Mouse (Mus musculus): ENCODE measurements around the gene Usb1. TPM values are rescaled to one million over a fixed set of nuclear protein-coding genes. Genes with fewer than 3 reads are reported as not detected.
A peak's percentile ranks its signal among the peaks of the same experiment; 100 is the strongest.

The Usb1 gene
- polyA plus RNA-seq, 1 experiment from 2014 or later, result 37.8 TPM

DNA sequence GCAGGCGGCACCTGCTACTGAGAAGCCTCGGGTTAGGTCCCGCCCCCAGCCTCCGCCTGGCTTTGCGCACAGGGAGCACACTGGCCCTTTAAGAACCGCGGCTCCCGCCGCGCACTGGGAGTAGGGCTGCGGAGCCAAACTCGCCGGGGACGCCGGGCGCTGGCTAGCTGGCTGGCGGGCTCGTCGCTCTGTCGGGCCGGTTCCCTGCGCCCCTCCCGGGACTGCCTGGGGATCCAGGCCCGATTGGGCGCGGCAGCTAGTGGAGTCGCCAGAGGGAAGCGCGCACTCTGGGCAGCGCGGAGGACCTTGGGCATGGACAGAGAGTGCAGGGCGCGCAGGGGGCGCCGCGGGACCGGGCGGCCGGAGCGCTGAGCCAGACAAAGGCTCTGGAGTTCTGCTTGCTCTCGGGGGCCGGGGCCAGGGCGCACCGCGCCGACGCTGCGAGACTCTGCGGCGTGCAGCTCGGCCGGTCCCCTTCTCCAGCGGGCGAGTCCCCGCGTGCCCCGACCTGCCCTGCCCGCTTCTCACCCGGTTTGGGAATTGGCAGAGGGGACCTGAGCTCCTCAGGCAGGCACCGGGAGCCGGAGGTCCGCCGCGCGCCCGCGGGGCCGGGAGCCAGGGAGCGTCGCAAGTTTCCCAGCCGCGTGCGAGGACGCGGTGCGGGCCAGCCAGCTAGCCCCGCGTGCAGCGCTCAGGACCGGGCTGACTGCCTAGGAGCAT is 20.2 kb downstream of the Usb1 start, which contains the start of gene Mmp15:
TSS of gene Mmp15 (plus strand) at position 118 of the 720 bp plus-strand sequence.
- no peak for TF ChIP-seq CTCF (IDR thresholded peaks at IDR 0.05)
- POLR2A ChIA-PET, result interaction anchor here (1.0 to 1.3 kb wide), 4 partner anchors 20 to 79 kb away, joined by 3 read pairs; partner anchors contain the start of gene Usb1
- ATAC-seq, result peak; percentile 42
- CTCF ChIA-PET, result interaction anchor here (0.7 to 10.5 kb wide), 4 partner anchors 21 to 98 kb away, joined by 3 to 108 read pairs (median 3); partner anchors contain the start of genes Usb1 and Zfp319
- no peaks in the 10 kb centered on the region for H3K27me3 ChIP-seq
- in situ Hi-C loops (cut with MboI; ENCODE audit: low pct_unique_long_range_greater_than_20kb), result loop anchor here (5.0 kb wide), 1 partner anchor 80 kb away; the partner anchor contains the start of gene Cfap20
- DNase-seq (ENCODE audit: low read depth, low spot score), result no peak

DNA sequence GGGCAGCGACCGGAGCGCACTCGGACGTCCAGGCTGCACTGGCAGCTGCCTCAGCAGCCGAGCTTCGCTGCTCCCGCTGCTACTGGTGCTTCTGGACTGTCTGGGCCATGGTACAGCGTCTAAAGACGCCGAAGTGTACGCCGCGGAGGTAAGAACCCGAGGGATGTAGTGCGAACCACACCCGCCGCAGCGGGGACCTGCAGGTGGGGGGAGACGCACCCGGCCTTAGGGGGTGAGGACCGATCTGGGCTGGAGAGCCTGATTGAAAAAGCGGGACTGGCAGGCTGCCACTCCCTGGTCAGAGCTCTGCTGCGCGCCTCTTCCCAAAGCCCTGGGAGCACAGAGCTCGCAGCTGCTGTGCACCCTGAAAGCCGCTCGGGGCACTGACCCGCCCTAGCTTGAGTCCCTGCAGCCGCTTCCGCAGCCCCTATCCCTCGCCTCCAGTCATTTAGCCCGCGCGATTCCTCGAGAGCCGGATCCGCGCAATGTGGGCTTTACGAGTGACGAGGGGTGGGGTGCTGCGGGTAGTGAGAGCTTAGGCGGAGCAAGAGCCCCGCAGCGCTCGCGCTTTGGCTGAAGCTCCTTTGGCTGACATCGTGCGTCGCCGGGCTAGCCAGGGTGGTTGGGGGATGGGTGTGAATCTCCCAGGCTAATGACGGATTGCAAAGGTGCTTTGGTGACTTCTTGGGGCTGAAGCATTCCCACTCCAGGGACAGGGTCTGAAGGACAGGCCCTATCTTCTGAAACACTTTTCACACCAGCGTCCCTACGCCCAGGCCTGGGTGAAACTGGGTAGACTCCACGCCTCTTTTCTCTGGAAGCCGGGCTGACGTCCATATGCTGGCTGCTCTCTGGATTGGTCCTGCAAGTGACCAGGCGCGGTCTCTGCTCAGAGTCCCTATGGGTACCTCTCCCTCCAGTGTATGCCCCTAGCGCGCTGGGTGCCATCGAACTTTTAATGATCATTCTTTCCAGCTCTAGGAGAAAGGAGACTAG is 21.1 kb downstream of the Usb1 start:
- in situ Hi-C loops (cut with MboI; ENCODE audit: low pct_unique_long_range_greater_than_20kb), result loop anchor here (5.0 kb wide), 1 partner anchor 79 kb away; the partner anchor contains the start of gene Cfap20
- no peak for DNase-seq (ENCODE audit: low read depth, low spot score)
- TF ChIP-seq CTCF (IDR thresholded peaks at IDR 0.05), result no peak
- peak; percentile 31 for ATAC-seq
- no peaks in the 10 kb centered on the region for H3K27me3 ChIP-seq
- POLR2A ChIA-PET, result interaction anchor here (0.7 to 1.3 kb wide), 4 partner anchors 21 to 78 kb away, joined by 3 to 6 read pairs (median 3); partner anchors contain the start of gene Usb1
- CTCF ChIA-PET, result interaction anchor here (0.7 to 10.5 kb wide), 5 partner anchors 21 to 97 kb away, joined by 3 to 108 read pairs (median 3); partner anchors contain the start of genes Usb1 and Zfp319

- no peaks in the 10 kb centered on the region for H3K27me3 ChIP-seq
- ATAC-seq (no peak), DNase-seq (ENCODE audit: low read depth, low spot score) (no peak)
- CTCF ChIA-PET, result interaction anchor here (10.5 kb wide), 1 partner anchor 72 kb away, joined by 108 read pairs; no protein-coding TSS in a partner anchor
- in situ Hi-C loops (cut with MboI; ENCODE audit: low pct_unique_long_range_greater_than_20kb), result loop anchor here (5.0 kb wide), 1 partner anchor 78 kb away; the partner anchor contains the start of gene Cfap20
- POLR2A ChIA-PET, result no interaction called here
- TF ChIP-seq CTCF (IDR thresholded peaks at IDR 0.05), result no peak
These were observed 22.5 kb downstream of the Usb1 start for GRCm38 (mm10) chr8:95354606-95355005.

- in situ Hi-C loops (cut with MboI; ENCODE audit: low pct_unique_long_range_greater_than_20kb), result no loop called here
- DNase-seq (ENCODE audit: low read depth, low spot score), result no peak
- H3K27me3 ChIP-seq, result no peaks in the 10 kb centered on the region
- POLR2A ChIA-PET, result no interaction called here
- TF ChIP-seq CTCF (IDR thresholded peaks at IDR 0.05), result no peak
- CTCF ChIA-PET, result interaction anchor here (1.1 to 1.6 kb wide), 3 partner anchors 68 to 71 kb away, joined by 3 to 5 read pairs (median 3); no protein-coding TSS in a partner anchor
- ATAC-seq, result no peak
These were observed 26.7 kb downstream of the Usb1 start for GRCm38 (mm10) chr8:95358550-95359411.

- POLR2A ChIA-PET, result interaction anchor here (0.9 kb wide), 1 partner anchor 82 kb away, joined by 4 read pairs; no protein-coding TSS in a partner anchor
- no peak for TF ChIP-seq CTCF (IDR thresholded peaks at IDR 0.05)
- CTCF ChIA-PET, result interaction anchor here (0.7 to 1.6 kb wide), 2 partner anchors 60 to 70 kb away, joined by 3 read pairs; no protein-coding TSS in a partner anchor
- no peak for ATAC-seq
- in situ Hi-C loops (cut with MboI; ENCODE audit: low pct_unique_long_range_greater_than_20kb), result no loop called here
- H3K27me3 ChIP-seq, result no peaks in the 10 kb centered on the region
- DNase-seq (ENCODE audit: low read depth, low spot score), result no peak
These were observed 28.3 kb downstream of the Usb1 start for GRCm38 (mm10) chr8:95360181-95361015.

- ChIA-PET CTCF (interaction anchor here (1.5 kb wide), 1 partner anchor 78 kb away, joined by 3 read pairs; no protein-coding TSS in a partner anchor), POLR2A (interaction anchor here (0.9 kb wide), 1 partner anchor 81 kb away, joined by 4 read pairs; no protein-coding TSS in a partner anchor)
- ATAC-seq (no peak), DNase-seq (ENCODE audit: low read depth, low spot score) (no peak)
- no peaks in the 10 kb centered on the region for H3K27me3 ChIP-seq
- no peak for TF ChIP-seq CTCF (IDR thresholded peaks at IDR 0.05)
- in situ Hi-C loops (cut with MboI; ENCODE audit: low pct_unique_long_range_greater_than_20kb), result no loop called here
These were observed 28.9 kb downstream of the Usb1 start for GRCm38 (mm10) chr8:95361016-95361341.

DNA sequence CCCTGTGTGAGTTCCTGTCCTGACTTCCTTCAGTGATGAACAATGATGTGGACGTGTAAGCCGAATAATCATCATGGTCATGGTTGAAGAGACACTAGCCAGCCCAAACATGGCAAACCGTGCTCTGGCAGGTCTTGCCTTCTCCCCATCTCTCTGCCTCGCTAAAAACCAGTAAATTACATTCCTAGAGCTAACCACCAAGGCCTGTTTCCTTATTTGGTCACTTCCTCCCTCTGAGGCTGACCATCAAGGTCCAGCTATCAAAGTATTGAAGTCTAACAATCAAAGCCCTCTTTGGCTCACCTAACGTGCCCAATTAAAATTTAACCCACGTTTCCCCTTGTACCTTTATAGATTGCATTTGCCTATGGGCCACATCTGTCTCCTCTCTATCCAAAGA is 30.2 kb downstream of the Usb1 start:
- no peak for TF ChIP-seq CTCF (IDR thresholded peaks at IDR 0.05)
- ChIA-PET POLR2A (no interaction called here), CTCF (interaction anchor here (0.6 to 1.5 kb wide), 2 partner anchors 68 to 77 kb away, joined by 3 read pairs; no protein-coding TSS in a partner anchor)
- in situ Hi-C loops (cut with MboI; ENCODE audit: low pct_unique_long_range_greater_than_20kb), result no loop called here
- no peaks in the 10 kb centered on the region for H3K27me3 ChIP-seq
- ATAC-seq, result peak; percentile 78
- no peak for DNase-seq (ENCODE audit: low read depth, low spot score)

GRCm38 (mm10) chr8:95363849-95364248 is 31.8 kb downstream of the Usb1 start:
- no peaks in the 10 kb centered on the region for H3K27me3 ChIP-seq
- ChIA-PET CTCF (no interaction called here), POLR2A (no interaction called here)
- DNase-seq (ENCODE audit: low read depth, low spot score), result no peak
- no peak for TF ChIP-seq CTCF (IDR thresholded peaks at IDR 0.05)
- in situ Hi-C loops (cut with MboI; ENCODE audit: low pct_unique_long_range_greater_than_20kb), result no loop called here
- ATAC-seq, result no peak

All from Patski (cell line).